Mouse (Mus musculus) stomach, embryonic 14.5 days (tissue): ENCODE data around the gene Bcl2l14. TPM values are rescaled to one million over a fixed set of nuclear protein-coding genes. Genes with fewer than 3 reads are reported as not detected.
A peak's percentile ranks its signal among the peaks of the same experiment; 100 is the strongest.

ENCODE experiments used
- ATAC-seq: fragments of 200-750 bp; cut with Nextera tagmentation; 2 replicates; pipeline ENCODE4 v1.8.0; 2017; ENCODE audit warnings: low read depth, moderate TSS enrichment; ENCODE audit not compliant: insufficient number of reproducible peaks, insufficient read depth, low FRiP score
- H3K27ac ChIP-seq: fragments of 300-500 bp; sonication (generic); 2 replicates; pipeline ENCODE4 v1.5.1; 2014; ENCODE audit warnings: mild to moderate bottlenecking, low read length, moderate library complexity, mixed read lengths
- H3K27me3 ChIP-seq: fragments of 300-500 bp; sonication (generic); 2 replicates; pipeline ENCODE4 v1.6.1; 2014; ENCODE audit warnings: low read length, control low read depth, mixed read lengths; ENCODE audit not compliant: control insufficient read depth, insufficient read depth
- H3K36me3 ChIP-seq: fragments of 300-500 bp; sonication (generic); 2 replicates; pipeline ENCODE4 v1.6.1; 2014; ENCODE audit warnings: mild to moderate bottlenecking, control low read depth, low read length, moderate library complexity, mixed read lengths; ENCODE audit not compliant: control insufficient read depth, insufficient read depth
- H3K4me1 ChIP-seq: fragments of 300-500 bp; sonication (generic); 2 replicates; pipeline ENCODE4 v1.6.1; 2014; ENCODE audit warnings: low read length, control low read depth, mixed read lengths; ENCODE audit not compliant: control insufficient read depth, insufficient read depth
- H3K4me2 ChIP-seq: fragments of 300-500 bp; sonication (generic); replicated peaks from 2 replicates; pipeline ENCODE4 v1.6.1; 2014; ENCODE audit warnings: low read depth, low read length, control low read depth
- H3K4me3 ChIP-seq: fragments of 300-500 bp; sonication (generic); 2 replicates; pipeline ENCODE4 v1.5.1; 2014; ENCODE audit warnings: low read depth, low read length, control low read depth
- H3K9ac ChIP-seq: fragments of 300-500 bp; sonication (generic); replicated peaks from 2 replicates; pipeline ENCODE4 v1.6.1; 2014; ENCODE audit warnings: low read depth, mild to moderate bottlenecking, control low read depth, low read length, moderate library complexity, mixed read lengths
- H3K9me3 ChIP-seq: fragments of 300-500 bp; sonication (generic); 2 replicates; pipeline ENCODE4 v1.6.1; 2016; ENCODE audit warnings: low read depth, low read length, control low read depth; ENCODE audit not compliant: control insufficient read depth
- WGBS: fragments of 180-500 bp; shearing (Covaris S2); extraction: QIAGEN DNeasy Blood & Tissue Kit; methylation state at CpG from one replicate; pipeline ENCODE4 v1.1.7; 2014; 5-methylcytosine and 5-hydroxymethylcytosine counted together
- polyA plus RNA-seq: library from polyadenylated mRNA; unstranded; fragments of >200 nt; fragmentation: Nextera tagmentation; extraction: Ambion mirVana; gene quantifications from 2 replicates; pipeline ENCODE4 v1.2.1, GENCODE M21; 2014

Gene Bcl2l14
- polyA plus RNA-seq, 1 experiment from 2014 or later, result 12.3 TPM

GRCm38 (mm10) chr6:134388424-134389110, 7.6 kb upstream of the Bcl2l14 start:
- Histone ChIP-seq H3K9me3 (no peaks in the 10 kb centered on the region), H3K4me3 (no peak overlapping the region), H3K27ac (no peak overlapping the region), H3K27me3 (no peaks in the 10 kb centered on the region), H3K9ac (no peak overlapping the region), H3K4me2 (no peak overlapping the region), H3K4me1 (no peaks in the 10 kb centered on the region), H3K36me3 (no peaks in the 10 kb centered on the region)
- no peak for ATAC-seq
- WGBS, result 79% methylated on average over 24 of the region's 24 CpGs

GRCm38 (mm10) chr6:134389248-134389891, 6.7 kb upstream of the Bcl2l14 start:
- Histone ChIP-seq H3K27ac (no peak overlapping the region), H3K27me3 (no peaks in the 10 kb centered on the region), H3K36me3 (no peaks in the 10 kb centered on the region), H3K9me3 (no peaks in the 10 kb centered on the region), H3K4me2 (no peak overlapping the region), H3K4me1 (no peaks in the 10 kb centered on the region), H3K4me3 (no peak overlapping the region), H3K9ac (no peak overlapping the region)
- 17% methylated on average over 11 of the region's 11 CpGs for WGBS
- no peak for ATAC-seq

DNA sequence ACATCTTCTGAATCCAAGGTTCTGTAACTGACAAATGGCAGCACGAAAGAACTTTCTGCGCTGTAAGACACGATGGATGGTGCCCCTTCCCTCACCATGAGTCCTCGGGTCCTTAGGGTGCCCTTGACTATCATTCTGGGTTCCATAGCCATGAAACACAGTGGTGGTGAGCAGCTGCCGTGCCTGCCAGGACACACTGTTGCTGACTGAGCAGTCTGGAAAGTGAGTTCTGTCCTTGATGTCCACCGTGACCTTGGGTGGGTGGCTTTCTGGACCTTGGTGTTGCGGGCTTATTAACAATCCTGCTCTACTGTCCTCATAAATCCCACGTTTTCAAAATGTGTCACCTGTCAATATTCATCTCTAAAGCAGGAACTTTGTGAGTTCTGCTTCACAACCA, 6.2 kb upstream of the Bcl2l14 start:
- Histone ChIP-seq H3K4me2 (no peak overlapping the region), H3K9me3 (no peaks in the 10 kb centered on the region), H3K27ac (no peak overlapping the region), H3K27me3 (no peaks in the 10 kb centered on the region), H3K4me1 (no peaks in the 10 kb centered on the region), H3K4me3 (no peak overlapping the region), H3K9ac (no peak overlapping the region), H3K36me3 (no peaks in the 10 kb centered on the region)
- ATAC-seq, result no peak
- WGBS, result 65% methylated on average over 8 of the region's 8 CpGs

DNA sequence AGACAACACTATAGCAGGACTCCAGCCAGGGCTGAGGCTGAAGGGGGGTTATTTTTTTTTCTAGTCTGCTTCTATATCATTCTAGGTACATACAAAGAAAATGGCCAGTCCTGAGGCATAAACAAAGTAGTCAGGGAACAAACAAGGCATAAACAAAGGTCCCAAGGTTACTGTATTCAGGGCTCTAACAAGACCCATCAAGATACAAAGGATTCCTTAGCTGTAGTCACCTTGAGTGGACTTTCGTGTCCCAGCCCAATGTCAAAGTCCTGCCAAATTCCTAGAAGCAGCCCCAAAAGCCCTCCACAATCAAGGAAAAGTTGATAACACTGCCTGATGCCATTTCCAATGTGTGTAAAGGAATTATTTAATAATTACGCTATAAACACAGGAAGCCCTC, 5.3 kb upstream of the Bcl2l14 start:
- WGBS, result 85% methylated on average over 2 of the region's 2 CpGs
- ATAC-seq, result no peak
- H3K4me3 ChIP-seq, result no peak overlapping the region
- no peaks in the 10 kb centered on the region for H3K27me3 ChIP-seq
- no peak overlapping the region for H3K27ac ChIP-seq
- H3K4me2 ChIP-seq, result no peak overlapping the region
- no peak overlapping the region for H3K9ac ChIP-seq
- H3K9me3 ChIP-seq, result no peaks in the 10 kb centered on the region
- no peaks in the 10 kb centered on the region for H3K36me3 ChIP-seq
- no peaks in the 10 kb centered on the region for H3K4me1 ChIP-seq

DNA sequence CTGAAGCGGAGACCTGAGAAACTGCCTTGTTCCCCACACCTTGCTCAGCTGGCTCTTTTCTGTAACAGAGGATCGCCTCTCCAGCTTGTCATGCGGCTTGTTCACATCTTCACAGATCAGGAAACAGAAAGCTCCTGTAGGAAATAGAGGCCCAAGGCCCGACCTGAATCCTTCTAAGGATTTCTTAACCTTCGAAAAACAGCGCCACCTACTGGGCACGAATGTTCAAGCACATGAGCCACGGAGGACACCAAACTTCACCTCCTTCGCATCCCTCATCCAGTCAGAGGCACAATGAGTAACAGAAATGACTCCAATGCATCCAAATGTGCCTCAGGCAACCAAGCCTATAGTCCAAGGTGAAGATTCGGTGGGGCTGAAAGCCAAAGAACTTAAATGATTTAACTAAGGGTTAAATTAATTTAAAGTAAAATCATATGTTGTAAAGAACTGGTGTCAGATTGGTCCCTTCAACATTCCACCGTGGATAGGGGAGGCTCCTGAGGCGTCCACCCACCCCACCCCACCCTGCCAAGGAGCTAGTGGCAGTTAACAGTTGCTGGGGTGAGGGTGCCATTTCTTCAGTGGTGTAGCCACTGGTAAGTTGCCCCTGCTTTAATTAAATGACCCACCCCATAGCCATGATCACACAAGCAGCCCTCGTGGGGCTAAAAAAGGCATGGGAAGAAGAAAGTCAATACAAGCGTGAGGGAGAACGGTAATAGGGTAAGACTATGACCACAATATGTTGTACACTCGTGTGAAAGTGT, 7.0 kb downstream of the Bcl2l14 start:
- 36% methylated on average over 16 of the region's 16 CpGs for WGBS
- H3K9ac ChIP-seq, result no peak overlapping the region
- H3K36me3 ChIP-seq, result no peaks in the 10 kb centered on the region
- H3K4me3 ChIP-seq, result peak overlapping the region; percentile 11; the same call in 1 of the 2 replicates
- no peak overlapping the region for H3K4me2 ChIP-seq
- H3K27me3 ChIP-seq, result no peaks in the 10 kb centered on the region
- no peaks in the 10 kb centered on the region for H3K9me3 ChIP-seq
- peaks cover 4% of the 10 kb centered on the region; the same call in 1 of the 2 replicates for H3K4me1 ChIP-seq
- H3K27ac ChIP-seq, result peak overlapping the region; percentile 74
- ATAC-seq, result peak; percentile 25

- H3K4me3 ChIP-seq, result peak overlapping the region; percentile 11; the same call in 1 of the 2 replicates
- no peaks in the 10 kb centered on the region for H3K36me3 ChIP-seq
- H3K27me3 ChIP-seq, result no peaks in the 10 kb centered on the region
- H3K9ac ChIP-seq, result no peak overlapping the region
- peaks cover 4% of the 10 kb centered on the region; the same call in 1 of the 2 replicates for H3K4me1 ChIP-seq
- peak overlapping the region; percentile 74 for H3K27ac ChIP-seq
- ATAC-seq, result peak; percentile 85
- H3K4me2 ChIP-seq, result no peak overlapping the region
- WGBS, result 62% methylated on average over 9 of the region's 9 CpGs
- H3K9me3 ChIP-seq, result no peaks in the 10 kb centered on the region
Observed at GRCm38 (mm10) chr6:134403684-134404070, 7.6 kb downstream of the Bcl2l14 start.

GRCm38 (mm10) chr6:134407226-134407625, 11.1 kb downstream of the Bcl2l14 start:
- Histone ChIP-seq H3K36me3 (no peaks in the 10 kb centered on the region), H3K9me3 (no peaks in the 10 kb centered on the region), H3K9ac (no peak overlapping the region), H3K27ac (no peak overlapping the region), H3K4me3 (no peak overlapping the region), H3K27me3 (no peaks in the 10 kb centered on the region), H3K4me1 (peaks cover 4% of the 10 kb centered on the region; the same call in 1 of the 2 replicates), H3K4me2 (no peak overlapping the region)
- 50% methylated on average over 5 of the region's 5 CpGs for WGBS
- no peak for ATAC-seq

DNA sequence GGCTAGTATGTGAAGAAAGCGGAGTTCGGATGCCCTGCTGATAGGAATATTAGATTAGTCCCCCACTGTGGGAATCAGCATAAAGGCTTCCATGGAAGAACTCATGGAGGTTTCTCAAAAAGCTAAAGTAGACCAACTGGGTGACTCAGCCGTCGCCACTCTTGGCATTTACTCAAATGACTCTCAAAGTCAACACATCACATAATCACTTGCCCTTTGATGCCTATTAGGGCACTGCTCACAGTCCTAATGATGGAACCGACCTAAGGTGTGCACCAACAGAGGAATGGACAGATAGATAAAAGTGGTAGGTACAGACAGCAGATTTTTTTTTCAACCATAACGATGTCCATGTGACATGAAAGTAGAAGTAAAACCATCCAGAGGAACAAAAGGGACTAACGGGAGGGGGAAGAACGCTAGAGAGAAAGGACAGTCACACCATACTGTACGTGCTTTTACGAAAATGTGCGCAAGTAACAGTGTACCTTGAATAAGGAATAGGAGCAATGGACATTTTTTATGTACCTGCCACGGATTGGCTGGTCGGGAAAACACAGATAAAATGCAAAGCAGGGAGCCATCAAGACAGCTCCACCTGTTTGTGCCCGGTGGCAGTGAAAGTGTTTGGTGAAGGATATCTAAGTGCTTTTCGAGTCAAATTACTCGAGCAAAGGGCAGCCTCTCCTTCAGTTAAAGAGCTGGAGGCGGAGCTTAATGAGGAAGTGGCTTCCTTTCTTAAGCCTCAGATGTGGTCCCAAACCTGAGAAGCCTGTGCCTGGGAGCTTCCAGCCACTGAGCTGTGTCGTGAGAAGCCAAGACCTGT, 17.8 kb downstream of the Bcl2l14 start:
- ATAC-seq, result peak; percentile 79
- peak overlapping the region; percentile 9; the same call in 1 of the 2 replicates for H3K4me3 ChIP-seq

More for the DNA sequence above, 17.8 kb downstream of the Bcl2l14 start:
- Histone ChIP-seq H3K4me1 (no peaks in the 10 kb centered on the region), H3K9me3 (no peaks in the 10 kb centered on the region), H3K9ac (no peak overlapping the region), H3K4me2 (peak overlapping the region; percentile 21), H3K27me3 (no peaks in the 10 kb centered on the region), H3K27ac (peak overlapping the region; percentile 30; the same call in 1 of the 2 replicates), H3K36me3 (no peaks in the 10 kb centered on the region)
- 49% methylated on average over 18 of the region's 18 CpGs for WGBS
